Mouse (Mus musculus): Measurements from ENCODE around the gene Pde8a. TPM values are rescaled to one million over a fixed set of nuclear protein-coding genes. Genes with fewer than 3 reads are reported as not detected.

The Pde8a gene
- polyA plus RNA-seq, 1 experiment, result 30.6 TPM

- TF ChIP-seq CTCF (IDR thresholded peaks at IDR 0.05; ENCODE audit: borderline replicate concordance, insufficient read depth, low read length) (no peak), POLR2A (IDR thresholded peaks at IDR 0.05; ENCODE audit: low read depth, low read length) (no peak)
- H3K4me3 ChIP-seq (ENCODE audit: insufficient read depth, low read length), result no peak overlapping the region
- no peaks in the 10 kb centered on the region for H3K4me1 ChIP-seq (ENCODE audit: control insufficient read depth, insufficient read depth, low read length)
- no peak overlapping the region for H3K27ac ChIP-seq (ENCODE audit: insufficient read depth, low read length)
Measured at GRCm38 (mm10) chr7:81303682-81304081, 90.3 kb downstream of the Pde8a start.

- no peak for TF ChIP-seq POLR2A (IDR thresholded peaks at IDR 0.05; ENCODE audit: low read depth, low read length)
- no peak for TF ChIP-seq CTCF (IDR thresholded peaks at IDR 0.05; ENCODE audit: borderline replicate concordance, insufficient read depth, low read length)
- Histone ChIP-seq H3K4me3 (ENCODE audit: insufficient read depth, low read length) (no peak overlapping the region), H3K4me1 (ENCODE audit: control insufficient read depth, insufficient read depth, low read length) (no peaks in the 10 kb centered on the region), H3K27ac (ENCODE audit: insufficient read depth, low read length) (no peak overlapping the region)
Measured at GRCm38 (mm10) chr7:81304100-81304499, 90.7 kb downstream of the Pde8a start.

- H3K27ac ChIP-seq (ENCODE audit: insufficient read depth, low read length), result no peak overlapping the region
- no peak overlapping the region for H3K4me3 ChIP-seq (ENCODE audit: insufficient read depth, low read length)
- TF ChIP-seq CTCF (IDR thresholded peaks at IDR 0.05; ENCODE audit: borderline replicate concordance, insufficient read depth, low read length), result no peak
- TF ChIP-seq POLR2A (IDR thresholded peaks at IDR 0.05; ENCODE audit: low read depth, low read length), result no peak
- no peaks in the 10 kb centered on the region for H3K4me1 ChIP-seq (ENCODE audit: control insufficient read depth, insufficient read depth, low read length)
Measured at GRCm38 (mm10) chr7:81304675-81305074, 91.3 kb downstream of the Pde8a start.

- Histone ChIP-seq H3K4me3 (ENCODE audit: insufficient read depth, low read length) (no peak overlapping the region), H3K4me1 (ENCODE audit: control insufficient read depth, insufficient read depth, low read length) (no peaks in the 10 kb centered on the region), H3K27ac (ENCODE audit: insufficient read depth, low read length) (no peak overlapping the region)
- TF ChIP-seq POLR2A (IDR thresholded peaks at IDR 0.05; ENCODE audit: low read depth, low read length), result no peak
- no peak for TF ChIP-seq CTCF (IDR thresholded peaks at IDR 0.05; ENCODE audit: borderline replicate concordance, insufficient read depth, low read length)
Measured at GRCm38 (mm10) chr7:81307735-81308134, 94.3 kb downstream of the Pde8a start.

- no peaks in the 10 kb centered on the region for H3K4me1 ChIP-seq (ENCODE audit: control insufficient read depth, insufficient read depth, low read length)
- TF ChIP-seq CTCF (IDR thresholded peaks at IDR 0.05; ENCODE audit: borderline replicate concordance, insufficient read depth, low read length), result no peak
- no peak for TF ChIP-seq POLR2A (IDR thresholded peaks at IDR 0.05; ENCODE audit: low read depth, low read length)
Measured at GRCm38 (mm10) chr7:81309247-81309646, 95.9 kb downstream of the Pde8a start.

GRCm38 (mm10) chr7:81311130-81311529 is 97.7 kb downstream of the Pde8a start:
- Histone ChIP-seq H3K27ac (ENCODE audit: insufficient read depth, low read length) (no peak overlapping the region), H3K4me3 (ENCODE audit: insufficient read depth, low read length) (no peak overlapping the region), H3K4me1 (ENCODE audit: control insufficient read depth, insufficient read depth, low read length) (no peaks in the 10 kb centered on the region)
- TF ChIP-seq CTCF (IDR thresholded peaks at IDR 0.05; ENCODE audit: borderline replicate concordance, insufficient read depth, low read length), result no peak
- TF ChIP-seq POLR2A (IDR thresholded peaks at IDR 0.05; ENCODE audit: low read depth, low read length), result no peak

More at GRCm38 (mm10) chr7:81309247-81309646, 95.9 kb downstream of the Pde8a start:
- H3K27ac ChIP-seq (ENCODE audit: insufficient read depth, low read length), result no peak overlapping the region
- no peak overlapping the region for H3K4me3 ChIP-seq (ENCODE audit: insufficient read depth, low read length)

- TF ChIP-seq CTCF (IDR thresholded peaks at IDR 0.05; ENCODE audit: borderline replicate concordance, insufficient read depth, low read length) (no peak), POLR2A (IDR thresholded peaks at IDR 0.05; ENCODE audit: low read depth, low read length) (no peak)
Measured at GRCm38 (mm10) chr7:81311581-81311980, 98.2 kb downstream of the Pde8a start.

GRCm38 (mm10) chr7:81315583-81315982 is 102.2 kb downstream of the Pde8a start:
- H3K4me1 ChIP-seq (ENCODE audit: control insufficient read depth, insufficient read depth, low read length), result peaks cover 4% of the 10 kb centered on the region; the same call in 1 of the 2 replicates
- no peak overlapping the region for H3K4me3 ChIP-seq (ENCODE audit: insufficient read depth, low read length)
- no peak overlapping the region for H3K27ac ChIP-seq (ENCODE audit: insufficient read depth, low read length)
- no peak for TF ChIP-seq CTCF (IDR thresholded peaks at IDR 0.05; ENCODE audit: borderline replicate concordance, insufficient read depth, low read length)

More at GRCm38 (mm10) chr7:81311581-81311980, 98.2 kb downstream of the Pde8a start:
- Histone ChIP-seq H3K27ac (ENCODE audit: insufficient read depth, low read length) (no peak overlapping the region), H3K4me3 (ENCODE audit: insufficient read depth, low read length) (no peak overlapping the region), H3K4me1 (ENCODE audit: control insufficient read depth, insufficient read depth, low read length) (no peaks in the 10 kb centered on the region)

DNA sequence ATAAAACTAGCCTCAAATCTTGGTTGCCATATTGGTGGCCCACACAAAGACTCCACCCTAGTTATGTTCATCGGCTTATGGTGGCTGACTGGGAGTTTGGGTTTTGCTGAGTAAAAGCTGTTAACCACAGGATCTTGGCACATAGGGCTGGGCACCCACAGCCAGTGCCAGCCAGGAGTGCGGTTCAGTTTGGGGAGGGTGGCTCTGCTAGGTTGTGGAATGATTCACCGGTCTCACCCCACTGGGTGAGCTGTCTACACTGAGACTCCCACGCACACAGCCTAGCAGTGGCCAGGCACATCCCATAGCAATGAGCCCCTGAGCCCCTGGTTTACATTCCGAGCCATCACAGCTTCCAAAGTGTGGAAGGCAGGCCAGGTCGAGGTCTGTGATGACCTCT is 106.4 kb downstream of the Pde8a start:
- no peak for TF ChIP-seq POLR2A (IDR thresholded peaks at IDR 0.05; ENCODE audit: low read depth, low read length)
- TF ChIP-seq CTCF (IDR thresholded peaks at IDR 0.05; ENCODE audit: borderline replicate concordance, insufficient read depth, low read length), result no peak
- no peak overlapping the region for H3K27ac ChIP-seq (ENCODE audit: insufficient read depth, low read length)
- no peak overlapping the region for H3K4me3 ChIP-seq (ENCODE audit: insufficient read depth, low read length)
- H3K4me1 ChIP-seq (ENCODE audit: control insufficient read depth, insufficient read depth, low read length), result peaks cover 4% of the 10 kb centered on the region; the same call in 1 of the 2 replicates

DNA sequence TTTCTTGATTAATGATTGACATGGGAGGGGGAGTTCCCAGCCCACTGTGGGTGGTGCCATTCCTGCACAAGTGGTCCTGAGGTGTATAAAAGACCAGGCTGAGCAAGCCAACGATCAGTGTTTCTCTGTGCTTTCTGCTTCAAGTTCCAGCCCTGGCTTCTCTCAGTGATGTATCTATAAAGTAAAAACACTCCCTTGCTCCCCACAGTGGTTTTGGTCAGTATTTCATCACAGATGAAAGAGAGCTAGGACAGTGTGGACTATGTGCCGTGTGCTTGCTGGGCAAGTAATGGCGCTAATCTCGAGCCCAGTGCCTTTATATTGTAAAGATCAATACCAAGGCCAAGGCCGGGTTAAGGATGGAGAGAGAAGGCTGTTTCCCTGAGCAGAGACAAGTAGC is 108.4 kb downstream of the Pde8a start:
- no peak overlapping the region for H3K27ac ChIP-seq (ENCODE audit: insufficient read depth, low read length)
- no peak overlapping the region for H3K4me3 ChIP-seq (ENCODE audit: insufficient read depth, low read length)
- no peak for TF ChIP-seq POLR2A (IDR thresholded peaks at IDR 0.05; ENCODE audit: low read depth, low read length)
- TF ChIP-seq CTCF (IDR thresholded peaks at IDR 0.05; ENCODE audit: borderline replicate concordance, insufficient read depth, low read length), result no peak
- H3K4me1 ChIP-seq (ENCODE audit: control insufficient read depth, insufficient read depth, low read length), result peaks cover 4% of the 10 kb centered on the region; the same call in 1 of the 2 replicates

DNA sequence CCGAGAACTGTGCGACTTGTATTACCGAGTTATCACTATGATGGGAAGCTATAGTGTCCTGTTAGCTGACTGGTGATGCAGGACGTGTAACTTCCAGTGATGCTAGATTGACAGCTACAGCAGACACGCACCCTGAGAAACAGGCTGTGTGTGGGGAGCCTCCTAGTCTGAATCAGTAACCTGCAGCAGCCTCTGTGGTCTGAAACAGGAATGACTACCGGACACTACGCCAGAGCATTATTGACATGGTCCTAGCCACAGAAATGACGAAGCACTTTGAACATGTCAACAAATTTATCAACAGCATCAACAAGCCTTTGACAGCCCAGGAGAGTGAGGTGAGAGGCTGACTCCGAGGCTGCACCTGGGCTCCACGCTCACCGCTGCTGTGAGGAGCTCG is 112.6 kb downstream of the Pde8a start:
- no peaks in the 10 kb centered on the region for H3K4me1 ChIP-seq (ENCODE audit: control insufficient read depth, insufficient read depth, low read length)
- H3K27ac ChIP-seq (ENCODE audit: insufficient read depth, low read length), result no peak overlapping the region
- TF ChIP-seq POLR2A (IDR thresholded peaks at IDR 0.05; ENCODE audit: low read depth, low read length) (no peak), CTCF (IDR thresholded peaks at IDR 0.05; ENCODE audit: borderline replicate concordance, insufficient read depth, low read length) (no peak)
- H3K4me3 ChIP-seq (ENCODE audit: insufficient read depth, low read length), result no peak overlapping the region
